25 mouse cellular contexts compared by ENCODE assay signal in the genomic region with DNA sequence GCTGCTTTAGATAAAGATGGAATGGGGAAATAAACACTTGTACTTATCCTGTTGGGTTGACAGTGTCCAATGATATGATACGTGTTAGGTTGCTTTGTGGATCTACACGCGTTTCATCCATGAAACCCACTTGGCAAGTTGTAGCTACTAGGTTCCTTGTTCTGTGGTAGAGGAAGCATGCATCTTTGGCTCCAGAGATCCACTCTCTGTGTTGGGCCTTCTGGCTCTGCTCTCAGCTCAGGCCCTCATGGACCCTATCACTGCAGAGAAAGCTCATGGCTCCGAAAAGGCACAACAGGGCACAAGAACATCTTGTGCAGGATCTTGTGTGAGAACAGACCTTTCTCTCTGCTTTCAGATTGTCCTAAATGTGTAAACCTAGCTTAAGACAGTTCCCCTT.
DNase-seq lines count a peak whose midpoint lies in the region; ATAC-seq lines count a peak whose summit lies in the region.
"Had no signal": no experiment of that assay in that cellular context is flagged by ENCODE, and none has a peak within 500 bp of the region (broad histone marks: within the 10 kb centered on the region; RNA-seq: fewer than 3 reads in every experiment).

No protein-coding gene starts in this region.

- ATAC-seq in midbrain, embryonic 11.5 days (ENCODE audit: low FRiP score): no peak
- ATAC-seq in midbrain, embryonic 14.5 days (ENCODE audit: low FRiP score, low TSS enrichment): no peak
- ATAC-seq in stomach, embryonic 15.5 days (ENCODE audit: insufficient read depth, low FRiP score, low read depth): no peak
- no peak for ATAC-seq in hindbrain, embryonic 13.5 days (ENCODE audit: low FRiP score)
- ATAC-seq: forebrain, embryonic 14.5 days; hindbrain, embryonic 16.5 days; Patski had no signal

- no peak overlapping the region for H3K9ac ChIP-seq in midbrain, embryonic 11.5 days (ENCODE audit: low read length)
- no peak overlapping the region for H3K9ac ChIP-seq in midbrain, embryonic 14.5 days (replicated peaks; ENCODE audit: low read length)
- H3K9ac ChIP-seq in stomach, embryonic 15.5 days: no peak overlapping the region
- no peak overlapping the region for H3K9ac ChIP-seq in hindbrain, embryonic 13.5 days
- H3K9ac ChIP-seq: embryonic facial prominence, embryonic 12.5 days; embryonic facial prominence, embryonic 15.5 days; heart, embryonic 13.5 days; hindbrain, embryonic 12.5 days had no signal

- H3K36me3 ChIP-seq in heart, embryonic 10.5 days: no peaks in the 10 kb centered on the region
- H3K36me3 ChIP-seq in midbrain, embryonic 11.5 days (ENCODE audit: control insufficient read depth, insufficient read depth, low read length): no peaks in the 10 kb centered on the region
- H3K36me3 ChIP-seq in midbrain, embryonic 14.5 days (ENCODE audit: control insufficient read depth, insufficient read depth, low read length): no peaks in the 10 kb centered on the region
- no peaks in the 10 kb centered on the region for H3K36me3 ChIP-seq in stomach, embryonic 15.5 days
- no peaks in the 10 kb centered on the region for H3K36me3 ChIP-seq in hindbrain, embryonic 13.5 days
- H3K36me3 ChIP-seq: embryonic facial prominence, embryonic 12.5 days; embryonic facial prominence, embryonic 15.5 days; G1E; heart, embryonic 13.5 days; hindbrain, embryonic 12.5 days had no signal

- no peak overlapping the region for H3K4me2 ChIP-seq in midbrain, embryonic 11.5 days
- no peak overlapping the region for H3K4me2 ChIP-seq in midbrain, embryonic 14.5 days (ENCODE audit: low read length)
- H3K4me2 ChIP-seq in stomach, embryonic 15.5 days: no peak overlapping the region
- H3K4me2 ChIP-seq in hindbrain, embryonic 13.5 days: no peak overlapping the region
- H3K4me2 ChIP-seq: embryonic facial prominence, embryonic 12.5 days; embryonic facial prominence, embryonic 15.5 days; heart, embryonic 13.5 days; hindbrain, embryonic 12.5 days had no signal

- no peak for DNase-seq in heart, embryonic 10.5 days (ENCODE audit: low spot score)
- no peak for DNase-seq in heart, adult 18-20 months
- peak; percentile 65 for DNase-seq in midbrain, embryonic 11.5 days (ENCODE audit: low spot score, missing footprints)
- DNase-seq in midbrain, embryonic 14.5 days: no peak
- DNase-seq in frontal cortex, postnatal 25 days (ENCODE audit: low spot score in 2 of 2): no peak
- DNase-seq: adrenal gland, postnatal 10 days; B cell, adult 2 months; cerebellum, adult 11 months; cerebellum, adult 2 months; cerebellum, adult 9-11 months; cerebellum, postnatal 25 days; gastrocnemius, postnatal 10 days; gastrocnemius, postnatal 36 days; heart, postnatal 14 days had no signal

- H3K9me3 ChIP-seq in heart, embryonic 10.5 days: no peaks in the 10 kb centered on the region
- H3K9me3 ChIP-seq in midbrain, embryonic 11.5 days (ENCODE audit: control insufficient read depth, low read length): no peaks in the 10 kb centered on the region
- H3K9me3 ChIP-seq in midbrain, embryonic 14.5 days (ENCODE audit: control insufficient read depth, low read length): no peaks in the 10 kb centered on the region
- H3K9me3 ChIP-seq in stomach, embryonic 15.5 days: no peaks in the 10 kb centered on the region
- no peaks in the 10 kb centered on the region for H3K9me3 ChIP-seq in hindbrain, embryonic 13.5 days
- H3K9me3 ChIP-seq: embryonic facial prominence, embryonic 12.5 days; embryonic facial prominence, embryonic 15.5 days; G1E; heart, embryonic 13.5 days; hindbrain, embryonic 12.5 days had no signal

- peaks cover 32% of the 10 kb centered on the region for H3K27me3 ChIP-seq in heart, embryonic 10.5 days (ENCODE audit: insufficient read depth, poor library complexity, severe bottlenecking)
- H3K27me3 ChIP-seq in midbrain, embryonic 11.5 days (ENCODE audit: control insufficient read depth, insufficient read depth, low read length): no peaks in the 10 kb centered on the region
- H3K27me3 ChIP-seq in midbrain, embryonic 14.5 days (ENCODE audit: control insufficient read depth, insufficient read depth, low read length): no peaks in the 10 kb centered on the region
- H3K27me3 ChIP-seq in stomach, embryonic 15.5 days (replicated peaks): no peaks in the 10 kb centered on the region
- H3K27me3 ChIP-seq in hindbrain, embryonic 13.5 days: no peaks in the 10 kb centered on the region
- H3K27me3 ChIP-seq: CH12.LX; embryonic facial prominence, embryonic 12.5 days; hindbrain, embryonic 12.5 days; Patski had no signal

- peaks cover 62% of the 10 kb centered on the region for H3K4me1 ChIP-seq in heart, embryonic 10.5 days
- 0 out of 2 replicates have a peak, but pooled peaks cover 2% of the 10 kb centered on the region for H3K4me1 ChIP-seq in midbrain, embryonic 11.5 days (ENCODE audit: control insufficient read depth, insufficient read depth, low read length)
- H3K4me1 ChIP-seq in midbrain, embryonic 14.5 days (ENCODE audit: control insufficient read depth, insufficient read depth, low read length): peaks cover 12% of the 10 kb centered on the region; the same call in 1 of the 2 replicates
- peaks cover 5% of the 10 kb centered on the region for H3K4me1 ChIP-seq in stomach, embryonic 15.5 days
- peaks cover 22% of the 10 kb centered on the region for H3K4me1 ChIP-seq in hindbrain, embryonic 13.5 days (replicated peaks)
- H3K4me1 ChIP-seq: embryonic facial prominence, embryonic 12.5 days had no signal

- WGBS in heart, embryonic 10.5 days: 53% methylated on average over 4 of the region's 4 CpGs
- 97% methylated on average over 4 of the region's 4 CpGs for WGBS in midbrain, embryonic 11.5 days
- 95% methylated on average over 4 of the region's 4 CpGs for WGBS in midbrain, embryonic 14.5 days
- WGBS in stomach, embryonic 15.5 days: 81% methylated on average over 4 of the region's 4 CpGs
- 97% methylated on average over 4 of the region's 4 CpGs for WGBS in hindbrain, embryonic 13.5 days

- peak overlapping the region; percentile 49 for H3K27ac ChIP-seq in heart, embryonic 10.5 days
- no peak overlapping the region for H3K27ac ChIP-seq in midbrain, embryonic 11.5 days (ENCODE audit: low read depth, low read length)
- no peak overlapping the region for H3K27ac ChIP-seq in midbrain, embryonic 14.5 days (replicated peaks; ENCODE audit: low read depth, low read length)
- H3K27ac ChIP-seq in stomach, embryonic 15.5 days: peak overlapping the region; percentile 80
- H3K27ac ChIP-seq in hindbrain, embryonic 13.5 days: no peak overlapping the region
- H3K27ac ChIP-seq: embryonic facial prominence, embryonic 12.5 days; embryonic facial prominence, embryonic 15.5 days; heart, embryonic 13.5 days; hindbrain, embryonic 12.5 days had no signal

- H3K4me3 ChIP-seq in heart, embryonic 10.5 days: no peak overlapping the region
- H3K4me3 ChIP-seq in midbrain, embryonic 11.5 days (ENCODE audit: low read depth, low read length): no peak overlapping the region
- H3K4me3 ChIP-seq in midbrain, embryonic 14.5 days (replicated peaks; ENCODE audit: low read depth, low read length): no peak overlapping the region
- H3K4me3 ChIP-seq in stomach, embryonic 15.5 days (replicated peaks): no peak overlapping the region
- H3K4me3 ChIP-seq in hindbrain, embryonic 13.5 days: no peak overlapping the region
- H3K4me3 ChIP-seq: embryonic facial prominence, embryonic 12.5 days; embryonic facial prominence, embryonic 15.5 days; heart, embryonic 13.5 days; hindbrain, embryonic 12.5 days had no signal

Comparison
In these comparisons a context has a peak if more than half of its experiments do, and no peak if none do; other contexts are left out.
1. H3K27ac ChIP-seq: peak in heart, embryonic 10.5 days (single experiment) and stomach, embryonic 15.5 days (single experiment); none in midbrain, embryonic 11.5 days (single experiment), midbrain, embryonic 14.5 days (single experiment) and hindbrain, embryonic 13.5 days (single experiment).